Mouse (Mus musculus) ZHBTc4 (cell line): ENCODE results near the gene Gm773.
"Not testable (repeated sequence)": the region's sequence is repeated elsewhere in the genome, so short reads cannot be mapped to it uniquely, and the experiment has no call there.

ENCODE experiments used
- DNase-seq: peaks from one replicate; pipeline ENCODE4 v3.0.0-alpha.2; 2011; ENCODE audit warnings: low read depth, low spot score

The Gm773 gene

GRCm38 (mm10) chrX:56212771-56213170 lies at the start of gene Gm773:
Gene Gm773, minus strand, starts transcription at chrX:56212881.
- DNase-seq: no peak

GRCm38 (mm10) chrX:56186449-56186848 lies 26.2 kb downstream of the Gm773 start:
- not testable (repeated sequence) for DNase-seq

GRCm38 (mm10) chrX:56151396-56151795 lies 61.3 kb downstream of the Gm773 start:
- peak; percentile 0 for DNase-seq
